Comparison of ENCODE assay signal across 23 mouse cellular contexts in genomic region chr1:152456266-152456665, GRCm38 (mm10). TPM values are rescaled to one million over a fixed set of nuclear protein-coding genes. Genes with fewer than 3 reads are reported as not detected.
DNase-seq lines count a peak whose midpoint lies in the region; ATAC-seq and TF ChIP-seq lines count a peak whose summit lies in the region.
"Had no signal": no experiment of that assay in that cellular context is flagged by ENCODE, and none has a peak within 500 bp of the region (broad histone marks: within the 10 kb centered on the region; RNA-seq: fewer than 3 reads in every experiment).

No protein-coding gene starts in this region.

- peaks cover 22% of the 10 kb centered on the region for H3K4me1 ChIP-seq in heart, adult 2 months (ENCODE audit: control insufficient read depth, insufficient read depth, low read length)
- H3K4me1 ChIP-seq in midbrain, embryonic 13.5 days (replicated peaks) = peaks cover 22% of the 10 kb centered on the region
- peaks cover 4% of the 10 kb centered on the region; the same call in 1 of the 2 replicates for H3K4me1 ChIP-seq in midbrain, embryonic 11.5 days (ENCODE audit: control insufficient read depth, insufficient read depth, low read length)
- peaks cover 18% of the 10 kb centered on the region for H3K4me1 ChIP-seq in neural tube, embryonic 15.5 days
- H3K4me1 ChIP-seq: liver, embryonic 15.5 days had no signal

- no peak for TF ChIP-seq CTCF in heart, adult 2 months (IDR thresholded peaks at IDR 0.05)
- TF ChIP-seq CTCF in layer of hippocampus, adult 2 months (conservative IDR thresholded peaks at IDR 0.05) = no peak

- no peak overlapping the region for H3K4me3 ChIP-seq in heart, adult 2 months
- H3K4me3 ChIP-seq in layer of hippocampus, adult 2 months = no peak overlapping the region
- no peak overlapping the region for H3K4me3 ChIP-seq in midbrain, embryonic 13.5 days (replicated peaks)
- H3K4me3 ChIP-seq in midbrain, embryonic 11.5 days (ENCODE audit: low read depth, low read length) = no peak overlapping the region
- H3K4me3 ChIP-seq in neural tube, embryonic 15.5 days (replicated peaks) = no peak overlapping the region
- H3K4me3 ChIP-seq: forebrain, embryonic 13.5 days; heart, embryonic 12.5 days; limb, embryonic 15.5 days; liver, embryonic 15.5 days; neural tube, embryonic 12.5 days had no signal

- no peak for TF ChIP-seq POLR2A in heart, adult 2 months (IDR thresholded peaks at IDR 0.05; ENCODE audit: insufficient read depth, low read depth, low read length)

- ATAC-seq in midbrain, embryonic 13.5 days = no peak
- no peak for ATAC-seq in midbrain, embryonic 11.5 days (ENCODE audit: low FRiP score)
- ATAC-seq in neural tube, embryonic 15.5 days (ENCODE audit: low FRiP score) = no peak
- ATAC-seq: intestine, embryonic 16.5 days had no signal

- peak overlapping the region; percentile 28; the same call in 1 of the 2 replicates for H3K27ac ChIP-seq in heart, adult 2 months
- peak overlapping the region; percentile 14; the same call in 1 of the 2 replicates for H3K27ac ChIP-seq in layer of hippocampus, adult 2 months
- H3K27ac ChIP-seq in midbrain, embryonic 13.5 days = peak overlapping the region; percentile 14; the same call in 1 of the 2 replicates
- no peak overlapping the region for H3K27ac ChIP-seq in midbrain, embryonic 11.5 days (ENCODE audit: low read depth, low read length)
- peak overlapping the region; percentile 54; the same call in 1 of the 2 replicates for H3K27ac ChIP-seq in neural tube, embryonic 15.5 days (replicated peaks)
- H3K27ac ChIP-seq: forebrain, embryonic 13.5 days; limb, embryonic 15.5 days; liver, embryonic 15.5 days; neural tube, embryonic 12.5 days had no signal

- H3K36me3 ChIP-seq in heart, adult 2 months (ENCODE audit: control insufficient read depth, insufficient read depth, low read length) = peaks cover 13% of the 10 kb centered on the region
- H3K36me3 ChIP-seq in midbrain, embryonic 13.5 days = no peaks in the 10 kb centered on the region
- no peaks in the 10 kb centered on the region for H3K36me3 ChIP-seq in midbrain, embryonic 11.5 days (ENCODE audit: control insufficient read depth, insufficient read depth, low read length)
- no peaks in the 10 kb centered on the region for H3K36me3 ChIP-seq in neural tube, embryonic 15.5 days
- H3K36me3 ChIP-seq: heart, embryonic 12.5 days; limb, embryonic 15.5 days; liver, embryonic 15.5 days; neural tube, embryonic 12.5 days had no signal

- WGBS in heart, adult 2 months = 69% methylated on average over 3 of the region's 3 CpGs
- WGBS in midbrain, embryonic 13.5 days = 88% methylated on average over 3 of the region's 3 CpGs
- 85% methylated on average over 3 of the region's 3 CpGs for WGBS in midbrain, embryonic 11.5 days
- 69% methylated on average over 3 of the region's 3 CpGs for WGBS in neural tube, embryonic 15.5 days

- DNase-seq in heart, adult 2 months = no peak
- no peak for DNase-seq in heart, adult 18-20 months
- DNase-seq in layer of hippocampus, adult 2 months (ENCODE audit: low spot score in 2 of 2) = no peak
- no peak for DNase-seq in layer of hippocampus, postnatal 25 days (ENCODE audit: extremely low spot score in 1 of 2, low spot score in 1 of 2)
- no peak for DNase-seq in midbrain, embryonic 11.5 days (ENCODE audit: low spot score, missing footprints)
- DNase-seq in embryo, embryonic 10 days (ENCODE audit: low spot score) = no peak
- DNase-seq: adrenal gland, postnatal 25 days; cerebellum, adult 11 months; cerebellum, postnatal 25 days; gastrocnemius, postnatal 25 days; heart, postnatal 36 days; kidney, postnatal 36 days had no signal

- H3K9ac ChIP-seq in heart, adult 2 months (ENCODE audit: low read depth, low read length) = no peak overlapping the region
- H3K9ac ChIP-seq in midbrain, embryonic 13.5 days (replicated peaks) = no peak overlapping the region
- H3K9ac ChIP-seq in midbrain, embryonic 11.5 days (ENCODE audit: low read length) = no peak overlapping the region
- H3K9ac ChIP-seq in neural tube, embryonic 15.5 days (replicated peaks) = no peak overlapping the region
- H3K9ac ChIP-seq: forebrain, embryonic 13.5 days; heart, embryonic 12.5 days; limb, embryonic 15.5 days; liver, embryonic 15.5 days; neural tube, embryonic 12.5 days had no signal

- no peaks in the 10 kb centered on the region; the same call in 1 of the 2 replicates for H3K79me2 ChIP-seq in heart, adult 2 months (replicated peaks; ENCODE audit: control insufficient read depth, insufficient read depth, low read length)

- H3K27me3 ChIP-seq in heart, adult 2 months (ENCODE audit: control insufficient read depth, insufficient read depth, low read length) = no peaks in the 10 kb centered on the region
- H3K27me3 ChIP-seq in midbrain, embryonic 13.5 days = no peaks in the 10 kb centered on the region
- no peaks in the 10 kb centered on the region for H3K27me3 ChIP-seq in midbrain, embryonic 11.5 days (ENCODE audit: control insufficient read depth, insufficient read depth, low read length)
- H3K27me3 ChIP-seq in neural tube, embryonic 15.5 days (replicated peaks) = no peaks in the 10 kb centered on the region
- H3K27me3 ChIP-seq: CH12.LX; forebrain, embryonic 13.5 days; heart, embryonic 12.5 days; limb, embryonic 15.5 days; liver, embryonic 15.5 days; neural tube, embryonic 12.5 days had no signal

- no peaks in the 10 kb centered on the region for H3K9me3 ChIP-seq in midbrain, embryonic 13.5 days
- no peaks in the 10 kb centered on the region for H3K9me3 ChIP-seq in midbrain, embryonic 11.5 days (ENCODE audit: control insufficient read depth, low read length)
- H3K9me3 ChIP-seq in neural tube, embryonic 15.5 days (replicated peaks) = no peaks in the 10 kb centered on the region
- H3K9me3 ChIP-seq: forebrain, embryonic 13.5 days; heart, embryonic 12.5 days; limb, embryonic 15.5 days; liver, embryonic 15.5 days; neural tube, embryonic 12.5 days had no signal

- TF ChIP-seq EP300 in heart, adult 2 months (IDR thresholded peaks at IDR 0.05; ENCODE audit: insufficient read depth, low read depth, low read length) = no peak

- intact Hi-C loops in heart, adult 2 months (cut with DNase I) = loop anchor here (5.0 kb wide), 2 partner anchors 39 to 59 kb away; partner anchors contain the start of gene Colgalt2

- H3K4me2 ChIP-seq in midbrain, embryonic 13.5 days (replicated peaks) = no peak overlapping the region
- H3K4me2 ChIP-seq in midbrain, embryonic 11.5 days = no peak overlapping the region
- H3K4me2 ChIP-seq in neural tube, embryonic 15.5 days = no peak overlapping the region
- H3K4me2 ChIP-seq: forebrain, embryonic 13.5 days; heart, embryonic 12.5 days; limb, embryonic 15.5 days; liver, embryonic 15.5 days; neural tube, embryonic 12.5 days had no signal

RNA-seq across cellular contexts. Expression of gene Colgalt2, which starts 56.6 kb away (rescaled TPM):
- 1 to 10 TPM; 3.3 to 4.1 TPM for total RNA-seq in heart, adult 2 months (2021)
- polyA plus RNA-seq in heart, adult 2 months (2012; rRNA removed) = 5.3 and 7.0 TPM in 2 replicates
- total RNA-seq in heart, adult 18-20 months (2021) = 1 to 10 TPM; 3.0 to 3.2 TPM
- 1 to 10 TPM; 6.2 to 7.1 TPM for total RNA-seq in layer of hippocampus, adult 2 months (2021)
- total RNA-seq in layer of hippocampus, postnatal 25 days (2021) = 1 to 10 TPM; 5.6 to 6.9 TPM
- polyA plus RNA-seq in midbrain, embryonic 13.5 days (2015; fragmentation: Nextera tagmentation; extraction: Ambion mirVana) = 2.2 and 2.3 TPM in 2 replicates
- 2.3 and 2.6 TPM in 2 replicates for polyA plus RNA-seq in midbrain, embryonic 11.5 days (2014; fragmentation: Nextera tagmentation; extraction: Ambion mirVana)
- 3.7 and 3.9 TPM in 2 replicates for polyA plus RNA-seq in neural tube, embryonic 15.5 days (2015; fragmentation: Nextera tagmentation; extraction: Ambion mirVana)
- total RNA-seq: CH12.LX; MEL; monocyte, adult 5-6 weeks had no signal
